Mouse (Mus musculus) liver, embryonic 12.5 days (tissue): ENCODE measurements around the gene Btbd11. TPM values are rescaled to one million over a fixed set of nuclear protein-coding genes. Genes with fewer than 3 reads are reported as not detected.

Experiments used
- ATAC-seq: fragments of 200-750 bp; cut with Nextera tagmentation; 2 replicates; pipeline ENCODE4 v1.8.0; 2017; ENCODE audit warnings: moderate number of reproducible peaks, mild to moderate bottlenecking, moderate library complexity
- H3K27ac ChIP-seq: fragments of 300-500 bp; sonication (generic); 2 replicates; pipeline ENCODE4 v1.5.1; 2016; ENCODE audit warnings: mild to moderate bottlenecking
- H3K27me3 ChIP-seq: fragments of 300-500 bp; sonication (generic); replicated peaks from 2 replicates; pipeline ENCODE4 v1.6.1; 2016; ENCODE audit warnings: mild to moderate bottlenecking, moderate library complexity
- H3K36me3 ChIP-seq: fragments of 300-500 bp; sonication (generic); 2 replicates; pipeline ENCODE4 v1.6.1; 2016; ENCODE audit warnings: mild to moderate bottlenecking, moderate library complexity
- H3K4me1 ChIP-seq: fragments of 300-500 bp; sonication (generic); 2 replicates; pipeline ENCODE4 v1.6.1; 2016
- H3K4me2 ChIP-seq: fragments of 300-500 bp; sonication (generic); 2 replicates; pipeline ENCODE4 v1.6.1; 2016; ENCODE audit warnings: mild to moderate bottlenecking, moderate library complexity
- H3K4me3 ChIP-seq: fragments of 300-500 bp; sonication (generic); 2 replicates; pipeline ENCODE4 v1.5.1; 2016; ENCODE audit warnings: mild to moderate bottlenecking, moderate library complexity
- H3K9ac ChIP-seq: fragments of 300-500 bp; sonication (generic); 2 replicates; pipeline ENCODE4 v1.6.1; 2016; ENCODE audit warnings: mild to moderate bottlenecking, moderate library complexity
- H3K9me3 ChIP-seq: fragments of 300-500 bp; sonication (generic); replicated peaks from 2 replicates; pipeline ENCODE4 v1.6.1; 2016; ENCODE audit warnings: mild to moderate bottlenecking, moderate library complexity
- WGBS: fragments of 180-500 bp; shearing (Covaris S2); methylation state at CpG from one replicate; pipeline ENCODE4 v1.1.7; 2016; ENCODE audit not compliant: insufficient replicate concordance; 5-methylcytosine and 5-hydroxymethylcytosine counted together
- polyA plus RNA-seq: library from polyadenylated mRNA; unstranded; fragments of >200 nt; fragmentation: Nextera tagmentation; extraction: Ambion mirVana; gene quantifications from 2 replicates; pipeline ENCODE4 v1.2.1, GENCODE M21; 2016

Gene Btbd11
- polyA plus RNA-seq, 1 experiment from 2014 or later: 0.32 TPM

GRCm38 (mm10) chr10:85437217-85437616 is 50.6 kb downstream of the Btbd11 start:
- no peak overlapping the region for H3K4me2 ChIP-seq
- H3K27me3 ChIP-seq: no peaks in the 10 kb centered on the region
- H3K36me3 ChIP-seq: no peaks in the 10 kb centered on the region
- H3K27ac ChIP-seq: no peak overlapping the region
- H3K4me1 ChIP-seq: no peaks in the 10 kb centered on the region
- no peak for ATAC-seq
- H3K4me3 ChIP-seq: no peak overlapping the region
- H3K9me3 ChIP-seq: no peaks in the 10 kb centered on the region; the same call in 1 of the 2 replicates
- no peak overlapping the region for H3K9ac ChIP-seq
- 70% methylated on average over 3 of the region's 3 CpGs for WGBS

GRCm38 (mm10) chr10:85443371-85443770 is 56.8 kb downstream of the Btbd11 start:
- no peak overlapping the region for H3K27ac ChIP-seq
- 65% methylated on average over 3 of the region's 3 CpGs for WGBS
- no peak for ATAC-seq
- H3K4me1 ChIP-seq: no peaks in the 10 kb centered on the region
- no peaks in the 10 kb centered on the region for H3K27me3 ChIP-seq
- H3K9me3 ChIP-seq: no peaks in the 10 kb centered on the region
- H3K36me3 ChIP-seq: no peaks in the 10 kb centered on the region
- H3K9ac ChIP-seq: no peak overlapping the region
- no peak overlapping the region for H3K4me2 ChIP-seq
- H3K4me3 ChIP-seq: no peak overlapping the region

- Histone ChIP-seq H3K4me1 (no peaks in the 10 kb centered on the region), H3K27ac (no peak overlapping the region), H3K36me3 (no peaks in the 10 kb centered on the region), H3K4me2 (no peak overlapping the region), H3K27me3 (no peaks in the 10 kb centered on the region), H3K9ac (no peak overlapping the region), H3K4me3 (no peak overlapping the region), H3K9me3 (no peaks in the 10 kb centered on the region)
- WGBS: 74% methylated on average over 3 of the region's 3 CpGs
- no peak for ATAC-seq
Measured at GRCm38 (mm10) chr10:85445891-85446290, 59.3 kb downstream of the Btbd11 start.

- no peaks in the 10 kb centered on the region for H3K4me1 ChIP-seq
- WGBS: 55% methylated on average over 1 of the region's 1 CpGs
- H3K36me3 ChIP-seq: no peaks in the 10 kb centered on the region
- no peak overlapping the region for H3K4me3 ChIP-seq
- H3K9ac ChIP-seq: no peak overlapping the region
- no peak overlapping the region for H3K4me2 ChIP-seq
- no peaks in the 10 kb centered on the region for H3K9me3 ChIP-seq
- H3K27ac ChIP-seq: no peak overlapping the region
- no peak for ATAC-seq
- H3K27me3 ChIP-seq: no peaks in the 10 kb centered on the region
Measured at GRCm38 (mm10) chr10:85446700-85447099, 60.1 kb downstream of the Btbd11 start.

GRCm38 (mm10) chr10:85447869-85448268 is 61.3 kb downstream of the Btbd11 start:
- Histone ChIP-seq H3K9ac (no peak overlapping the region), H3K4me2 (no peak overlapping the region), H3K27ac (no peak overlapping the region), H3K4me1 (no peaks in the 10 kb centered on the region), H3K9me3 (no peaks in the 10 kb centered on the region), H3K36me3 (no peaks in the 10 kb centered on the region), H3K27me3 (no peaks in the 10 kb centered on the region), H3K4me3 (no peak overlapping the region)
- WGBS: 54% methylated on average over 2 of the region's 2 CpGs
- ATAC-seq: no peak

- H3K36me3 ChIP-seq: no peaks in the 10 kb centered on the region
- no peak for ATAC-seq
- no peak overlapping the region for H3K4me3 ChIP-seq
- WGBS: 45% methylated on average over 8 of the region's 8 CpGs
- no peak overlapping the region for H3K27ac ChIP-seq
- H3K4me1 ChIP-seq: no peaks in the 10 kb centered on the region
- no peak overlapping the region for H3K9ac ChIP-seq
- H3K4me2 ChIP-seq: no peak overlapping the region
- H3K9me3 ChIP-seq: no peaks in the 10 kb centered on the region
- H3K27me3 ChIP-seq: no peaks in the 10 kb centered on the region
Measured at GRCm38 (mm10) chr10:85451629-85452368, 65.2 kb downstream of the Btbd11 start.

GRCm38 (mm10) chr10:85453221-85453775 is 66.7 kb downstream of the Btbd11 start:
- WGBS: 62% methylated on average over 2 of the region's 2 CpGs
- Histone ChIP-seq H3K36me3 (no peaks in the 10 kb centered on the region), H3K9me3 (no peaks in the 10 kb centered on the region), H3K4me2 (no peak overlapping the region), H3K27ac (no peak overlapping the region), H3K27me3 (no peaks in the 10 kb centered on the region), H3K4me1 (no peaks in the 10 kb centered on the region), H3K9ac (no peak overlapping the region), H3K4me3 (no peak overlapping the region)
- no peak for ATAC-seq

GRCm38 (mm10) chr10:85455985-85456384 is 69.4 kb downstream of the Btbd11 start:
- Histone ChIP-seq H3K4me1 (no peaks in the 10 kb centered on the region), H3K9ac (no peak overlapping the region), H3K4me2 (no peak overlapping the region), H3K9me3 (no peaks in the 10 kb centered on the region), H3K27me3 (no peaks in the 10 kb centered on the region), H3K4me3 (no peak overlapping the region), H3K27ac (no peak overlapping the region), H3K36me3 (no peaks in the 10 kb centered on the region)
- ATAC-seq: no peak
- WGBS: 38% methylated on average over 4 of the region's 4 CpGs

- 49% methylated on average over 17 of the region's 17 CpGs for WGBS
- Histone ChIP-seq H3K9ac (no peak overlapping the region), H3K4me3 (no peak overlapping the region), H3K9me3 (no peaks in the 10 kb centered on the region), H3K27ac (no peak overlapping the region), H3K36me3 (no peaks in the 10 kb centered on the region), H3K27me3 (no peaks in the 10 kb centered on the region), H3K4me2 (no peak overlapping the region), H3K4me1 (no peaks in the 10 kb centered on the region)
- no peak for ATAC-seq
Measured at GRCm38 (mm10) chr10:85458744-85459344, 72.2 kb downstream of the Btbd11 start.

- WGBS: 77% methylated on average over 10 of the region's 10 CpGs
- Histone ChIP-seq H3K4me3 (no peak overlapping the region), H3K9ac (no peak overlapping the region), H3K36me3 (no peaks in the 10 kb centered on the region), H3K27ac (no peak overlapping the region), H3K4me2 (no peak overlapping the region), H3K9me3 (no peaks in the 10 kb centered on the region), H3K4me1 (no peaks in the 10 kb centered on the region), H3K27me3 (no peaks in the 10 kb centered on the region)
- ATAC-seq: no peak
Measured at GRCm38 (mm10) chr10:85460736-85461135, 74.1 kb downstream of the Btbd11 start.

GRCm38 (mm10) chr10:85464152-85464551 is 77.5 kb downstream of the Btbd11 start:
- no peaks in the 10 kb centered on the region for H3K36me3 ChIP-seq
- no peak overlapping the region for H3K9ac ChIP-seq
- H3K9me3 ChIP-seq: no peaks in the 10 kb centered on the region
- H3K4me3 ChIP-seq: no peak overlapping the region
- no peaks in the 10 kb centered on the region for H3K4me1 ChIP-seq
- H3K4me2 ChIP-seq: no peak overlapping the region
- ATAC-seq: no peak
- WGBS: 55% methylated on average over 6 of the region's 6 CpGs
- no peaks in the 10 kb centered on the region for H3K27me3 ChIP-seq
- H3K27ac ChIP-seq: no peak overlapping the region

- no peaks in the 10 kb centered on the region for H3K27me3 ChIP-seq
- H3K9ac ChIP-seq: no peak overlapping the region
- H3K9me3 ChIP-seq: no peaks in the 10 kb centered on the region
- ATAC-seq: no peak
- no peak overlapping the region for H3K4me2 ChIP-seq
- no peak overlapping the region for H3K4me3 ChIP-seq
- H3K36me3 ChIP-seq: no peaks in the 10 kb centered on the region
- H3K4me1 ChIP-seq: no peaks in the 10 kb centered on the region
- H3K27ac ChIP-seq: no peak overlapping the region
- 68% methylated on average over 13 of the region's 13 CpGs for WGBS
Measured at GRCm38 (mm10) chr10:85465516-85466408, 79.1 kb downstream of the Btbd11 start.
